Comparison of ENCODE assay signal across 25 mouse cellular contexts in the genomic region with DNA sequence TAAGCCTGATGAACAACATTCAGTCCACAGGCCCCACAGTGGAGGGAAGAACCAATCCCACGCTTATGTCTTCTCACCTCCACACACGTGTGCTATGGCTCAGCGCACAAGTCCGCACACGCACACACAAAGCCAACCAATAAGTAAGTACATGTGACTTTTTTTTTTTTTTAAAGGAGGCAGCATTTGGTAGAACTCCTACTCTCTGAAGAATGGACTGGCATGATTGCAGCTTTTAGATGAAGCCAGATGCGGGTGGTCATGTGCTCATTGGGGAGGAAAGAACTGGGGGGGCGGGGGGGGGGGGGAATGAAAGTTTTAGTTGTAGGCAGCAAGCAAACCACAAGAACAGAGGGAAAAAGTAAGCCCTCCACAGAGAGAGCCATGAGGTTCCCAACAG. TPM values are rescaled to one million over a fixed set of nuclear protein-coding genes. Genes with fewer than 3 reads are reported as not detected.
"Had no signal": no experiment of that assay in that cellular context is flagged by ENCODE, and none has a peak within 500 bp of the region (broad histone marks: within the 10 kb centered on the region; RNA-seq: fewer than 3 reads in every experiment).

No protein-coding gene starts in this region.

- H3K4me2 ChIP-seq: liver, embryonic 15.5 days; lung, embryonic 15.5 days; midbrain, embryonic 11.5 days; midbrain, embryonic 13.5 days; midbrain, embryonic 15.5 days; neural tube, embryonic 13.5 days; neural tube, embryonic 15.5 days had no signal

- H3K4me1 ChIP-seq: liver, embryonic 15.5 days had no signal

- H3K36me3 ChIP-seq: liver, embryonic 15.5 days; lung, embryonic 15.5 days; midbrain, embryonic 13.5 days; midbrain, embryonic 15.5 days; neural tube, embryonic 13.5 days; neural tube, embryonic 15.5 days had no signal

- H3K9ac ChIP-seq: liver, embryonic 15.5 days; liver, postnatal 0 days; lung, embryonic 15.5 days; midbrain, embryonic 13.5 days; midbrain, embryonic 15.5 days; neural tube, embryonic 13.5 days; neural tube, embryonic 15.5 days had no signal

- DNase-seq: liver, postnatal 0 days; lung, adult 2 months; lung, postnatal 14 days; lung, postnatal 36 days; retina, postnatal 1 day; right cerebral cortex, postnatal 25 days; right cerebral cortex, postnatal 4 days; thymus, adult 2 months; thymus, postnatal 25 days; thymus, postnatal 4 days had no signal

- ATAC-seq: liver, postnatal 0 days; lung, postnatal 0 days; midbrain, embryonic 13.5 days; midbrain, embryonic 15.5 days had no signal

- H3K27ac ChIP-seq: liver, embryonic 15.5 days; lung, embryonic 15.5 days; macrophage; midbrain, embryonic 13.5 days; midbrain, embryonic 15.5 days; neural tube, embryonic 13.5 days; neural tube, embryonic 15.5 days had no signal

- H3K9me3 ChIP-seq: liver, embryonic 15.5 days; lung, embryonic 15.5 days; midbrain, embryonic 13.5 days; midbrain, embryonic 15.5 days; neural tube, embryonic 13.5 days; neural tube, embryonic 15.5 days had no signal

- H3K27me3 ChIP-seq: lung, embryonic 15.5 days had no signal

- H3K4me3 ChIP-seq: liver, embryonic 15.5 days; lung, embryonic 15.5 days; megakaryocyte, embryonic 14.5 days; midbrain, embryonic 13.5 days; midbrain, embryonic 15.5 days; myocyte; neural tube, embryonic 13.5 days; neural tube, embryonic 15.5 days had no signal

RNA-seq across cellular contexts. Expression of gene Cpn2, which starts 59.3 kb away (rescaled TPM):
- total RNA-seq: megakaryocyte progenitor cell, adult 5-6 weeks had no signal
- polyA plus RNA-seq: lung, embryonic 15.5 days; macrophage; midbrain, embryonic 11.5 days; midbrain, embryonic 13.5 days; midbrain, embryonic 15.5 days; myocyte; neural tube, embryonic 11.5 days; neural tube, embryonic 13.5 days; neural tube, embryonic 15.5 days; stomach, embryonic 14.5 days; urinary bladder, adult 2 months had no signal
